Mouse (Mus musculus): ENCODE data around the gene Cdh26. TPM values are rescaled to one million over a fixed set of nuclear protein-coding genes. Genes with fewer than 3 reads are reported as not detected.

Gene Cdh26
- polyA plus RNA-seq, 1 experiment from 2014 or later, result 0.23 TPM

- no peak for DNase-seq (ENCODE audit: low spot score)
- WGBS, result 57% methylated on average over 17 of the region's 17 CpGs
- H3K27me3 ChIP-seq (ENCODE audit: insufficient read depth, poor library complexity, severe bottlenecking), result no peaks in the 10 kb centered on the region
- H3K4me1 ChIP-seq, result no peaks in the 10 kb centered on the region
- H3K27ac ChIP-seq, result peak overlapping the region; percentile 6
- H3K4me3 ChIP-seq, result no peak overlapping the region
- H3K9me3 ChIP-seq, result no peaks in the 10 kb centered on the region
- H3K36me3 ChIP-seq, result no peaks in the 10 kb centered on the region
Observed at GRCm38 (mm10) chr2:178454664-178455516, 24.6 kb downstream of the Cdh26 start.

GRCm38 (mm10) chr2:178457414-178457813 is 27.1 kb downstream of the Cdh26 start:
- H3K36me3 ChIP-seq, result no peaks in the 10 kb centered on the region
- WGBS, result 86% methylated on average over 6 of the region's 6 CpGs
- peaks cover 6% of the 10 kb centered on the region; the same call in 1 of the 2 replicates for H3K4me1 ChIP-seq
- no peaks in the 10 kb centered on the region for H3K9me3 ChIP-seq
- no peaks in the 10 kb centered on the region for H3K27me3 ChIP-seq (ENCODE audit: insufficient read depth, poor library complexity, severe bottlenecking)
- no peak overlapping the region for H3K4me3 ChIP-seq
- no peak overlapping the region for H3K27ac ChIP-seq
- DNase-seq (ENCODE audit: low spot score), result no peak

DNA sequence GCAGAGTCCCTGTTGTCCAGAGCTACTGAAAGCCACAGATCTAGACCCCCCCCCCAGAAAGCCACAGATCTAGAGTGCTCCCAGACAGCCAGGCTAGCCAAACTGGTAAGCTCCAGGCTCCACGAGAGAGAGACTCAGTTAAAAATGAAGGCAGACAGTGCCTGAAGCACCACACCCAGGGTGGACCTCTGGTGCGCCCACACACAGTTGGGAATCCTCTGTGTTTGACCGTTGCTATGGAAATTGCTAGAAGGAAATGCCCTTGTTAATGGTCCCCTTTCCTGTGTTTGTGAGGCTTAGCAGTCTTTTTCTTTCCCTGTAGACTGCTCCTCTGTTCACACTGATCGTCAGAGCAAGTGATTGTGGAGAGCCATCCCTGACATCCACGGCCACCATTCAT is 30.0 kb downstream of the Cdh26 start:
- 64% methylated on average over 5 of the region's 5 CpGs for WGBS
- Histone ChIP-seq H3K36me3 (no peaks in the 10 kb centered on the region), H3K27ac (no peak overlapping the region)

GRCm38 (mm10) chr2:178471546-178472480 is 41.5 kb downstream of the Cdh26 start:
- H3K4me1 ChIP-seq, result peaks cover 11% of the 10 kb centered on the region
- H3K4me3 ChIP-seq, result no peak overlapping the region
- H3K9me3 ChIP-seq, result no peaks in the 10 kb centered on the region
- H3K27ac ChIP-seq, result no peak overlapping the region
- no peaks in the 10 kb centered on the region for H3K27me3 ChIP-seq (ENCODE audit: insufficient read depth, poor library complexity, severe bottlenecking)
- 71% methylated on average over 17 of the region's 17 CpGs for whole genome bisulfite sequencing
- no peak for DNase-seq (ENCODE audit: low spot score)
- H3K36me3 ChIP-seq, result no peaks in the 10 kb centered on the region

More for the DNA sequence above, 30.0 kb downstream of the Cdh26 start:
- Histone ChIP-seq H3K9me3 (no peaks in the 10 kb centered on the region), H3K4me1 (peaks cover 8% of the 10 kb centered on the region), H3K27me3 (ENCODE audit: insufficient read depth, poor library complexity, severe bottlenecking) (no peaks in the 10 kb centered on the region), H3K4me3 (no peak overlapping the region)
- DNase-seq (ENCODE audit: low spot score), result no peak

GRCm38 (mm10) chr2:178473916-178474315 is 43.6 kb downstream of the Cdh26 start:
- peaks cover 11% of the 10 kb centered on the region for H3K4me1 ChIP-seq
- no peak overlapping the region for H3K4me3 ChIP-seq
- no peaks in the 10 kb centered on the region for H3K27me3 ChIP-seq (ENCODE audit: insufficient read depth, poor library complexity, severe bottlenecking)
- no peak overlapping the region for H3K27ac ChIP-seq
- H3K9me3 ChIP-seq, result no peaks in the 10 kb centered on the region
- no peak for DNase-seq (ENCODE audit: low spot score)
- H3K36me3 ChIP-seq, result no peaks in the 10 kb centered on the region
- 85% methylated on average over 10 of the region's 10 CpGs for WGBS

DNA sequence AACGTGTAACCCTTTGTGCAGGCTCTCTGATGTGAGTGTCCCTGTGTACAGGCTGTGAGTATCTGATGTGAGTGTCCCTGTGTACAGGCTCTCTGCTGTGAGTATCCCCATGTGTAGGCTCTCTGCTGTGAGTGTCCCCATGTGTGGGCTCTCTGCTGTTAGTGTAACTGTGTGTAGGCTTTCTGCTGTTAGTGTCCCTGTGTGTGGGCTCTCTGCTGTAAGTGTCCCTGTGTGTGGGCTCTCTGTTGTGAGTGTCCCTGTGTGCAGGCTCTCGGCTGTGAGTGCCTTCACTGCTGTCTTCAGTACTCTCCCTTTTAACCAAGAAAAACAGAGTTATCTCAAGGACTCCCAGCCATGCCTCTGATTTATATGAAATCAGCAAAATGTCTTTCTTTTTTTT is 46.9 kb downstream of the Cdh26 start:
- 71% methylated on average over 2 of the region's 2 CpGs for WGBS
- no peak overlapping the region for H3K4me3 ChIP-seq
- no peaks in the 10 kb centered on the region for H3K9me3 ChIP-seq
- no peaks in the 10 kb centered on the region for H3K36me3 ChIP-seq
- H3K27ac ChIP-seq, result no peak overlapping the region
- DNase-seq (ENCODE audit: low spot score), result no peak
- no peaks in the 10 kb centered on the region for H3K4me1 ChIP-seq
- no peaks in the 10 kb centered on the region for H3K27me3 ChIP-seq (ENCODE audit: insufficient read depth, poor library complexity, severe bottlenecking)

DNA sequence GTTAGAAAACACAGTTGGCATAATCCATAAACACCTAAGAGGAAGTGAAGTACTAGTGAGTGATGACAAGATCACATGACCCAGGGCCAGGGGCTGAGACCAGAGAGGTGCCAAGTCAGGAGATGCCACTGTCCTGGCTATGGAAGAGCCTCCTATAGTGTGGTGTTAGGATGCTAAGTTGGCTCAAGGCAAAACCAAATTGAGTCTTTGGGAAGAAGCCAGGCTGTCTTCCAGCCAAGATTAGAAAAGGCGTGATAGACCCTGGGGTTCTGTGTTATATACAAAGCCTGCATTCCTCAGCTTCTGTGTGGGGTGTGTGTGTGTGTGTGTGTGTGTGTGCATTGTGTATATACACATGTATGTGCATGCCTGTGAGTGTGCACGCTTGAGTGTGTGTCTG is 48.7 kb downstream of the Cdh26 start:
- Histone ChIP-seq H3K4me1 (no peaks in the 10 kb centered on the region), H3K36me3 (no peaks in the 10 kb centered on the region), H3K9me3 (no peaks in the 10 kb centered on the region), H3K27me3 (ENCODE audit: insufficient read depth, poor library complexity, severe bottlenecking) (no peaks in the 10 kb centered on the region), H3K4me3 (no peak overlapping the region), H3K27ac (no peak overlapping the region)
- DNase-seq (ENCODE audit: low spot score), result no peak
- 88% methylated on average over 2 of the region's 2 CpGs for WGBS

DNA sequence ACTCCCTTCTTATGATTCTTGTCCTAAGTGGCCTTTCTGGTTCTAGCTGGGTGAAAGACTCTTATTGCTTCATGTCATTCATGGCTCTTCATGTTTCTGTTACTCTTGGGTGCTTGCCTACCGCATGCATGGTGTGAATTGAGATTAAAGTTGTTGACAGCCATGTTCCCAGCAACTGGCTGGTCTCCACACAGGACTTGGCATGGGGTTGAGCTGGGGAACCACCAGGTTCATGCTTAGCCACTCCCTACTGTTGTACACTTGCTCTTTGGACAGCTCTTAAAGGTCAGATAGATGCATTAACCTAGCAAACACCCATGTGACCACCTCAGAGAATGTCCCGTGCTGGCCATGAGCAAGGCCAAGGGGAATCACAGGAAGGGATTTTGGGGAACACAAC is 50.6 kb downstream of the Cdh26 start:
- H3K36me3 ChIP-seq, result no peaks in the 10 kb centered on the region
- no peak overlapping the region for H3K27ac ChIP-seq
- H3K4me3 ChIP-seq, result no peak overlapping the region
- 73% methylated on average over 2 of the region's 2 CpGs for WGBS
- H3K27me3 ChIP-seq (ENCODE audit: insufficient read depth, poor library complexity, severe bottlenecking), result no peaks in the 10 kb centered on the region
- H3K4me1 ChIP-seq, result no peaks in the 10 kb centered on the region
- no peak for DNase-seq (ENCODE audit: low spot score)
- H3K9me3 ChIP-seq, result no peaks in the 10 kb centered on the region

DNA sequence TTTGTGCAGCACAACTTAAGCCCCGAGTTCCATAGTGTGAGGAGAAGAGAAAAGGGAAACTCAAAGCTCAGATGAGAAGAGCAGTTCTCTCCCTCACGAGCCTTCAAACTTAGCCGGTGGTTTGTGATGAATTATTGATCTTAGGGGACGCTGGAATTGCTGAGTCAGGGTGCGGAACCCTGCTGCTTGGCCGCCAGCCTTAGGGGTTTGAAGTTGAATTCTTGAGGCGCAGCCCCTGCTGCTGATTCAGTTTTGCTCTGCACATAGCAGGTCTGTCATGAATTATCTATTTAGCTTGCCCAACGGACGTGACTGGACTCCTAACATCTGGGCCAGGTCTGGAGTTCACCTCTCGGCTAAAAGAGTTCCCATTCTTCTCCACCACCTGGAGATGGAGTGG is 53.1 kb downstream of the Cdh26 start:
- Histone ChIP-seq H3K4me3 (no peak overlapping the region), H3K27ac (no peak overlapping the region), H3K27me3 (ENCODE audit: insufficient read depth, poor library complexity, severe bottlenecking) (no peaks in the 10 kb centered on the region), H3K4me1 (no peaks in the 10 kb centered on the region), H3K36me3 (no peaks in the 10 kb centered on the region), H3K9me3 (no peaks in the 10 kb centered on the region)
- WGBS, result 57% methylated on average over 10 of the region's 10 CpGs
- no peak for DNase-seq (ENCODE audit: low spot score)

DNA sequence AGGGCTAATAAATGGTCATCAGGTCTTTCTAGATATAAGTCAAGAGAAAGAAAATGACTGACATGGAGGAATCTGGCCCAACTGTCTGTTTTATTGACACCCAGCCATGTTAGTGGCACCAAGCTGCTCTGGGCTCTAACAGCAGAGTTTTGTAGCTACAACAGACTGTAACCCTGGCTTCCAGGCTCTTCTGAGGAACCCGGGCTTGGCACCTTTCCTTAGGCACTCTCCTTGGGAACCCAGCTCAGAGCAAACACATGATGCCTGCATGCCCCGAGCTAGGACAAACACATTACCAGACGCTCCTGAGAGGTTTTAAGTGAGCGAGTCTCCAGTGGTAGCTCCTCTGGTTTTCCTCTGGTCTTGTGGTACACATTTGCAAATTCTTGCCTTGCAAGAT is 57.9 kb downstream of the Cdh26 start:
- 70% methylated on average over 4 of the region's 4 CpGs for WGBS
- H3K9me3 ChIP-seq, result no peaks in the 10 kb centered on the region
- H3K27me3 ChIP-seq (ENCODE audit: insufficient read depth, poor library complexity, severe bottlenecking), result no peaks in the 10 kb centered on the region
- no peaks in the 10 kb centered on the region for H3K36me3 ChIP-seq
- H3K4me1 ChIP-seq, result peaks cover 19% of the 10 kb centered on the region
- no peak overlapping the region for H3K27ac ChIP-seq
- no peak overlapping the region for H3K4me3 ChIP-seq
- DNase-seq (ENCODE audit: low spot score), result no peak

DNA sequence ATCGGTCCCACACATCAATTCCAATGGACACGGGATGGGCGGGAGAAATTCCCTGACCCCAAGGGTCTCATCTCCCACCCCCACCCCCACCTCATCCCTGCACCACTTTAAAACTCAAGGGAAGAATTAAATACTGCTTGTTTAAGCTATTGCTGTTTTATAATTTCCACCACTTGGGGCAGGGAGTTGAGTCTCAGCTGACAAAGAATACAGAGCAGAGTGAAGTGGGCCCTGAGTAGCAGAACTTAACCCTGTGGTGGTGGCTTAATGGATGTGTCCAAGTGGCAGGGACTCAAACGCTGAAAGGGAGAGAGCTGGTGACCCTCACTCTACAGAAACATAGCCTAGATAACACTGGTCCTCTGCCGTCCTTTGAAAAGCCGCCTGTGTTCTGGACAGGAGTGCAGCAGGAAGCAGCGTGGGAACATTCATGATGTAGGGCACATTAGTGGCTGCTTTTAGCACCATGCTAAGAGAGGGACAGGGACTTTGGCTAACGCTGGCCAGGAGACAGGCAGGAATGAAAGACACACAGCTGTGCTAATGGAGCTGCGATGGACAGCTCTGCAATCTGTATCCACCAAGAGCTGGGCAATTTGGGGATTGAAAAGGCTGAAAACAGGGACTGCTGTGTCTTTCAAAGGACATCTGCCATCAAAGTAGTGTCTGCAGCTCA is 60.1 kb downstream of the Cdh26 start:
- peaks cover 38% of the 10 kb centered on the region for H3K4me1 ChIP-seq
- H3K27ac ChIP-seq, result peak overlapping the region; percentile 62; the same call in 1 of the 2 replicates
- 46% methylated on average over 9 of the region's 9 CpGs for WGBS
- no peaks in the 10 kb centered on the region for H3K27me3 ChIP-seq (ENCODE audit: insufficient read depth, poor library complexity, severe bottlenecking)
- DNase-seq (ENCODE audit: low spot score), result no peak
- H3K4me3 ChIP-seq, result no peak overlapping the region
- no peaks in the 10 kb centered on the region for H3K36me3 ChIP-seq
- no peaks in the 10 kb centered on the region for H3K9me3 ChIP-seq

- Histone ChIP-seq H3K4me3 (no peak overlapping the region), H3K27ac (peak overlapping the region; percentile 87), H3K9me3 (no peaks in the 10 kb centered on the region), H3K27me3 (ENCODE audit: insufficient read depth, poor library complexity, severe bottlenecking) (no peaks in the 10 kb centered on the region), H3K4me1 (peaks cover 63% of the 10 kb centered on the region), H3K36me3 (no peaks in the 10 kb centered on the region)
- 24% methylated on average over 11 of the region's 11 CpGs for WGBS
- DNase-seq (ENCODE audit: low spot score), result peak; percentile 80
Observed at GRCm38 (mm10) chr2:178494066-178494465, 63.7 kb downstream of the Cdh26 start.
